Mouse (Mus musculus) right cerebral cortex, postnatal 36 days (tissue): ENCODE measurements at regions not wholly inside any gene's neighbourhood (a gene's known extent, or its start where the extent isn't known, plus 50 kb on each side); places are given as distances from the start of the nearest gene placed in this dataset.

Experiments used
- DNase-seq, 2 experiments: peaks; one replicate each; pipeline ENCODE4 v3.0.0; 2022; ENCODE audit warnings: low spot score in 2 of 2, mixed read lengths in 1 of 2

DNA sequence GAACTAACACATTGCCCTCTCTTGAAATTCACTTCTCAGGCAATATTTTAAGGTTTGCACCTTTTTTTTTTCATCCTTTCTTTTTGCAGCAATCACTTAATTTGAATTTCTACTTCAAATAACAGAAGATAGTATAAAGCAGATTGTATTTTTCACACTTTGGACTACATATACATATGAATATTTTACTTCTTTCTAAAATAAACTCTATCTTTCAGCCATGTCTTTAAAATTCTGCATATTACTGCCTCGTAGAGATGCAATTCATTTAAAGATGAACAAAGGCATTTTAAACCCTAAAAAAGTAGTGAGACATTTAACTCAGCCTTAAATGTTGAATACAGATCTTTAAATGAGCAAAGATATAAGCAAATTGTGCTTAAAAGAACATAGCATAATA, 739.1 kb upstream of the Cdh10 start:
- no peak for DNase-seq
